Mouse (Mus musculus) heart, embryonic 16.5 days (tissue): ENCODE data around the gene Tex48. TPM values are rescaled to one million over a fixed set of nuclear protein-coding genes. Genes with fewer than 3 reads are reported as not detected.
A peak's percentile ranks its signal among the peaks of the same experiment; 100 is the strongest.

Experiments
- ATAC-seq: fragments of 200-750 bp; cut with Nextera tagmentation; replicated peaks from 2 replicates; pipeline ENCODE4 v1.8.0; 2017; ENCODE audit warnings: moderate number of reproducible peaks; ENCODE audit not compliant: insufficient read depth, low FRiP score; ENCODE audit errors: extremely low read depth
- H3K27ac ChIP-seq: fragments of 300-500 bp; sonication (generic); 2 replicates; pipeline ENCODE4 v1.5.1; 2014; ENCODE audit warnings: mild to moderate bottlenecking, low read length, control low read depth, moderate library complexity
- H3K27me3 ChIP-seq: fragments of 300-500 bp; sonication (generic); 2 replicates; pipeline ENCODE4 v1.6.1; 2014; ENCODE audit warnings: low read length, mixed read lengths; ENCODE audit not compliant: control insufficient read depth, insufficient read depth
- H3K36me3 ChIP-seq: fragments of 300-500 bp; sonication (generic); 2 replicates; pipeline ENCODE4 v1.6.1; 2014; ENCODE audit not compliant: control insufficient read depth, insufficient read depth
- H3K4me1 ChIP-seq: fragments of 300-500 bp; sonication (generic); 2 replicates; pipeline ENCODE4 v1.6.1; 2014; ENCODE audit warnings: low read length, mixed read lengths; ENCODE audit not compliant: control insufficient read depth, insufficient read depth
- H3K4me2 ChIP-seq: fragments of 300-500 bp; sonication (generic); 2 replicates; pipeline ENCODE4 v1.6.1; 2014; ENCODE audit warnings: low read depth, mild to moderate bottlenecking, control low read depth, low read length
- H3K4me3 ChIP-seq: fragments of 300-500 bp; sonication (generic); 2 replicates; pipeline ENCODE4 v1.5.1; 2014; ENCODE audit warnings: mild to moderate bottlenecking, control low read depth, low read length
- H3K9ac ChIP-seq: fragments of 300-500 bp; sonication (generic); 2 replicates; pipeline ENCODE4 v1.6.1; 2014; ENCODE audit warnings: low read length, control low read depth
- H3K9me3 ChIP-seq: fragments of 300-500 bp; sonication (generic); replicated peaks from 2 replicates; pipeline ENCODE4 v1.6.1; 2016; ENCODE audit warnings: low read length; ENCODE audit not compliant: control insufficient read depth
- WGBS: fragments of 180-500 bp; shearing (Covaris S2); extraction: QIAGEN DNeasy Blood & Tissue Kit; methylation state at CpG from one replicate; pipeline ENCODE4 v1.1.7; 2014; 5-methylcytosine and 5-hydroxymethylcytosine counted together
- polyA plus RNA-seq: library from polyadenylated mRNA; unstranded; fragments of >200 nt; fragmentation: Nextera tagmentation; extraction: Ambion mirVana; gene quantifications from 2 replicates; pipeline ENCODE4 v1.2.1, GENCODE M21; 2015

Tex48 gene
- polyA plus RNA-seq, 1 experiment from 2014 or later: not detected

- no peak for ATAC-seq
- no peak overlapping the region for H3K9ac ChIP-seq
- no peaks in the 10 kb centered on the region for H3K36me3 ChIP-seq
- H3K4me3 ChIP-seq: no peak overlapping the region
- H3K27ac ChIP-seq: no peak overlapping the region
- no peaks in the 10 kb centered on the region for H3K9me3 ChIP-seq
- H3K4me1 ChIP-seq: no peaks in the 10 kb centered on the region
- H3K4me2 ChIP-seq: no peak overlapping the region
- H3K27me3 ChIP-seq: no peaks in the 10 kb centered on the region
Observed at GRCm38 (mm10) chr4:63643956-63644726, 21.9 kb upstream of the Tex48 start.

- no peak for ATAC-seq
- Histone ChIP-seq H3K4me1 (no peaks in the 10 kb centered on the region), H3K27me3 (no peaks in the 10 kb centered on the region), H3K4me3 (no peak overlapping the region), H3K4me2 (no peak overlapping the region), H3K9me3 (no peaks in the 10 kb centered on the region), H3K27ac (no peak overlapping the region), H3K36me3 (no peaks in the 10 kb centered on the region), H3K9ac (no peak overlapping the region)
- WGBS: 75% methylated on average over 2 of the region's 2 CpGs
Observed at GRCm38 (mm10) chr4:63639842-63640241, 17.6 kb upstream of the Tex48 start.

- H3K4me1 ChIP-seq: no peaks in the 10 kb centered on the region
- H3K4me2 ChIP-seq: no peak overlapping the region
- no peaks in the 10 kb centered on the region for H3K27me3 ChIP-seq
- WGBS: 71% methylated on average over 1 of the region's 1 CpGs
- no peaks in the 10 kb centered on the region for H3K36me3 ChIP-seq
- no peak for ATAC-seq
- H3K9me3 ChIP-seq: no peaks in the 10 kb centered on the region
- H3K9ac ChIP-seq: no peak overlapping the region
- H3K27ac ChIP-seq: no peak overlapping the region
- no peak overlapping the region for H3K4me3 ChIP-seq
Observed at GRCm38 (mm10) chr4:63638603-63639002, 16.4 kb upstream of the Tex48 start.

GRCm38 (mm10) chr4:63633181-63633580 lies 11.0 kb upstream of the Tex48 start:
- Histone ChIP-seq H3K4me2 (no peak overlapping the region), H3K27me3 (no peaks in the 10 kb centered on the region), H3K27ac (no peak overlapping the region), H3K9ac (no peak overlapping the region), H3K4me3 (no peak overlapping the region), H3K4me1 (no peaks in the 10 kb centered on the region), H3K9me3 (no peaks in the 10 kb centered on the region), H3K36me3 (no peaks in the 10 kb centered on the region)
- ATAC-seq: no peak
- 76% methylated on average over 2 of the region's 2 CpGs for WGBS

GRCm38 (mm10) chr4:63627111-63627510 lies 4.9 kb upstream of the Tex48 start:
- Histone ChIP-seq H3K9ac (no peak overlapping the region), H3K4me2 (no peak overlapping the region), H3K4me3 (no peak overlapping the region), H3K4me1 (no peaks in the 10 kb centered on the region), H3K36me3 (no peaks in the 10 kb centered on the region), H3K27ac (no peak overlapping the region), H3K27me3 (no peaks in the 10 kb centered on the region), H3K9me3 (no peaks in the 10 kb centered on the region)
- WGBS: 83% methylated on average over 8 of the region's 8 CpGs
- ATAC-seq: no peak

GRCm38 (mm10) chr4:63625563-63626080 lies 3.4 kb upstream of the Tex48 start:
- Histone ChIP-seq H3K9ac (no peak overlapping the region), H3K9me3 (no peaks in the 10 kb centered on the region), H3K4me3 (no peak overlapping the region), H3K36me3 (no peaks in the 10 kb centered on the region), H3K27me3 (no peaks in the 10 kb centered on the region), H3K4me2 (no peak overlapping the region), H3K4me1 (no peaks in the 10 kb centered on the region), H3K27ac (no peak overlapping the region)
- WGBS: 52% methylated on average over 3 of the region's 3 CpGs
- ATAC-seq: no peak

GRCm38 (mm10) chr4:63621861-63622260 lies 367 bp downstream of the Tex48 start:
- 72% methylated on average over 2 of the region's 2 CpGs for WGBS
- no peak for ATAC-seq

GRCm38 (mm10) chr4:63608391-63608790 lies 13.8 kb downstream of the Tex48 start:
- Histone ChIP-seq H3K27ac (no peak overlapping the region), H3K4me1 (peaks cover 9% of the 10 kb centered on the region), H3K4me3 (no peak overlapping the region), H3K36me3 (no peaks in the 10 kb centered on the region), H3K9ac (no peak overlapping the region), H3K9me3 (no peaks in the 10 kb centered on the region), H3K4me2 (no peak overlapping the region), H3K27me3 (no peaks in the 10 kb centered on the region)
- no peak for ATAC-seq
- WGBS: 68% methylated on average over 7 of the region's 7 CpGs

More at GRCm38 (mm10) chr4:63621861-63622260, 367 bp downstream of the Tex48 start:
- H3K9ac ChIP-seq: no peak overlapping the region
- no peaks in the 10 kb centered on the region for H3K36me3 ChIP-seq
- H3K27ac ChIP-seq: no peak overlapping the region
- H3K4me3 ChIP-seq: no peak overlapping the region
- no peak overlapping the region for H3K4me2 ChIP-seq
- H3K27me3 ChIP-seq: no peaks in the 10 kb centered on the region
- H3K4me1 ChIP-seq: no peaks in the 10 kb centered on the region
- H3K9me3 ChIP-seq: no peaks in the 10 kb centered on the region

GRCm38 (mm10) chr4:63605968-63606367 lies 16.3 kb downstream of the Tex48 start:
- peak overlapping the region; percentile 68 for H3K27ac ChIP-seq
- 63% methylated on average over 1 of the region's 1 CpGs for WGBS

More at GRCm38 (mm10) chr4:63605968-63606367, 16.3 kb downstream of the Tex48 start:
- no peaks in the 10 kb centered on the region for H3K27me3 ChIP-seq
- no peaks in the 10 kb centered on the region for H3K36me3 ChIP-seq
- no peak overlapping the region for H3K9ac ChIP-seq
- no peak overlapping the region for H3K4me3 ChIP-seq
- H3K9me3 ChIP-seq: no peaks in the 10 kb centered on the region
- no peak overlapping the region for H3K4me2 ChIP-seq
- no peak for ATAC-seq
- peaks cover 9% of the 10 kb centered on the region for H3K4me1 ChIP-seq
